Mouse (Mus musculus) bone marrow, adult 2 months (tissue): ENCODE results near the gene Cyp27b1. TPM values are rescaled to one million over a fixed set of nuclear protein-coding genes. Genes with fewer than 3 reads are reported as not detected.

Source experiments
- H3K27ac ChIP-seq: fragments of 200-500 bp; 2 replicates; pipeline ENCODE4 v1.5.1; 2012; ENCODE audit warnings: low read depth, mild to moderate bottlenecking, control low read depth, inconsistent platforms, low read length; ENCODE audit not compliant: control insufficient read depth, poor library complexity, insufficient read depth
- H3K4me1 ChIP-seq: fragments of 200-500 bp; 2 replicates; pipeline ENCODE4 v1.6.1; 2011; ENCODE audit warnings: low read length; ENCODE audit not compliant: control insufficient read depth, insufficient read depth
- H3K4me3 ChIP-seq: fragments of 200-500 bp; replicated peaks from 2 replicates; pipeline ENCODE3; 2011; ENCODE audit warnings: mild to moderate bottlenecking, low read depth, low read length, control low read depth; ENCODE audit not compliant: control insufficient read depth
- CTCF ChIP-seq: fragments of 200-500 bp; IDR thresholded peaks from 2 replicates; pipeline ENCODE4 v1.5.1; 2011; ENCODE audit warnings: low read length, control low read depth; ENCODE audit not compliant: control insufficient read depth, insufficient read depth
- POLR2A ChIP-seq: fragments of 200-500 bp; IDR thresholded peaks from 2 replicates; pipeline ENCODE4 v1.6.1; 2011; ENCODE audit warnings: low read depth, mild to moderate bottlenecking, control low read depth, low read length, borderline replicate concordance; ENCODE audit not compliant: control insufficient read depth
- WGBS: fragments of 180-500 bp; shearing (Covaris S2); methylation state at CpG from one replicate; pipeline ENCODE4 v1.1.7; 2018; 5-methylcytosine and 5-hydroxymethylcytosine counted together
- polyA plus RNA-seq: library from polyadenylated mRNA; stranded (reverse); fragments of >200 nt; gene quantifications from 2 replicates; pipeline ENCODE4 v1.2.4, GENCODE M21; 2011; ENCODE audit warnings: low replicate concordance; ENCODE audit not compliant: missing spikeins, insufficient read depth, insufficient read length

Cyp27b1 gene
- polyA plus RNA-seq, 1 experiment, result not detected

DNA sequence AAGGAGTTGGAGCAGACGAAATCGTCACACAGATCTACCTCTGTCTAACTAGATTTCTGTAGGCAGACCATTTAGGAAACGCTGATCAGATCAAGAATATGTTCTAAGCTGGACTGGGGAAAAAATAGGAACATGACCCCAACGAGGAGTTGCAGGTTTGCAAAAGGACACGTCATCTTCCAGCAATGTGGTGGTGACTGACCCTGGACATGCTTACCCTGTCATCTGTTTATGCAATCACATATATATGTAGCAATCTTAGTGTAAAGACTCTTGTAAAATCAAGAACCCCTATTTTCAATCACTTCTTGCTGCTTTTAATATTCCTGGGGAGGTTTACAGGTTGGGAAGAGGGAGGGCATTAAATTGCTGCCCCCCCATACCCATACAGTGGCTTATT, 14.5 kb downstream of the Cyp27b1 start:
- H3K4me3 ChIP-seq, result no peak overlapping the region
- 49% methylated on average over 5 of the region's 5 CpGs for WGBS
- no peak for TF ChIP-seq CTCF
- no peak for TF ChIP-seq POLR2A
- H3K4me1 ChIP-seq, result no peaks in the 10 kb centered on the region; the same call in 1 of the 2 replicates
- no peak overlapping the region for H3K27ac ChIP-seq

DNA sequence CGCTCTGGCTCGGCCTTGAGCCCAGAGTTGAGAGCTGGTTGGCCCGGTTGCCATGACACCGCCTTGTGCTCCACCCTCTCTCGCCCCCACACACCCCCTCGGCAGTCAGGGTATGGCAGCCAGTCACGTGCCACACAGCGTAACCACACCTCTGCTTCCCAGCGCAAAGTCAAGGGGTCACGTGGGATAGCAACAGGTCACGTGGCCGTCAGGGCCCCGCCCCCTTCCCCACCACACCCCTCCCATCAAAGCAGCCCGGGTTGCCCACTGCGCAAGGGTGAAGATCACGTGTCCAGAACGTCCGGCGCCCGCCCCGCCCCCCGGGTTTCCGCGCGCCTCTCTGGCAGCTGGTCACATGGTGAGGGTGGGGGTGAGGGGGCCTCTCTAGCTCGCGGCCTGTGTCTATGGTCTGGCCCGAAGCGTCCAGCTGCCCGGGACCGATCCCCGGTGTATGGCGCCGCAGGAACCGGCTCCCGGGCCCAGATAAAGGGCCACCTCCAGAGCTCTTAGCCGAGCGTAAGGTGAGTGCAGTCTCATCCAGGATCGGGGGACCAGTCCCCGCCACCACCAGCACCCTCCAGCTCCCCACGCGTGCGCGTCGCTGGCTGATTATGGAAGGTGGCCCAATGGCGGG, 15.3 kb downstream of the Cyp27b1 start, which contains the start of gene Cdk4:
Gene Cdk4 (plus strand): TSS at position 296 of the 634 bp plus-strand sequence.
- Histone ChIP-seq H3K4me3 (peak within 1 kb of the TSS; percentile 76), H3K27ac (peak within 1 kb of the TSS; percentile 54), H3K4me1 (no peaks in the 10 kb centered on the region; the same call in 1 of the 2 replicates)
- TF ChIP-seq CTCF (no peak), POLR2A (peak; percentile 56; the same call in 1 of the 2 replicates)
- under 1% methylated on average over 46 of the region's 46 CpGs for WGBS

DNA sequence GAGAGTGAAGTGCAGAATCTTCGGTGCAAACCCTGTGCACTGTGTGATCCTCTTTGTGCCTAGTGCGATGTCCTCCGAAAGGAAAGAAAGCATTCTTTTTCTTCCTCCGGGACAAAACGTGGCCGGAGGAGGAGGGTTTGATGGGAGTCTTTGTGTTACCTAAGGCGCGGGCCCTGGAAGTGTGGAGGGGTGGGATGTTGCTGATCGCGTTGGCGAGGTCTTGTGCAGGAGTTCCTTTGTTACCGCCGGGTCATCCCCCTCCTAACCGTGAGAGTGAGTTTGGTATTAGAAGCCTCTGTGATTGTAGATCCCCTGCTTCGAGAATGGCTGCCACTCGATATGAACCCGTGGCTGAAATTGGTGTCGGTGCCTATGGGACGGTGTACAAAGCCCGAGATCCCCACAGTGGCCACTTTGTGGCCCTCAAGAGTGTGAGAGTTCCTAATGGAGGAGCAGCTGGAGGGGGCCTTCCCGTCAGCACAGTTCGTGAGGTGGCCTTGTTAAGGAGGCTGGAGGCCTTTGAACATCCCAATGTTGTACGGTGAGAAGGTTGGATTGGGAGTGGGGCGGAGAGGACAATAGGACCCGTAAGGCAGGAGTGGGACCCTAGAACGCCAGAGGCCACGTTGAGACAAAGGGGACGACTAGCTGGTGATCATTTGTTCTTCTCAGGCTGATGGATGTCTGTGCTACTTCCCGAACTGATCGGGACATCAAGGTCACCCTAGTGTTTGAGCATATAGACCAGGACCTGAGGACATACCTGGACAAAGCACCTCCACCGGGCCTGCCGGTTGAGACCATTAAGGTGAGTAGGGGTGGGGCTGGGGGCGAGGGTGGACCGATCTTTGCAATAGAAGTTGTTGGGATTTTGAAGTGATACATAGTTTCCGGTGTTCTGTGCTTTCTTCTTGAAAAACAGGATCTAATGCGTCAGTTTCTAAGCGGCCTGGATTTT, 16.1 kb downstream of the Cyp27b1 start:
- peak overlapping the region; percentile 54 for H3K27ac ChIP-seq
- H3K4me1 ChIP-seq, result no peaks in the 10 kb centered on the region; the same call in 1 of the 2 replicates
- H3K4me3 ChIP-seq, result peak overlapping the region; percentile 76
- TF ChIP-seq POLR2A (no peak), CTCF (no peak)
- 8% methylated on average over 37 of the region's 37 CpGs for WGBS

DNA sequence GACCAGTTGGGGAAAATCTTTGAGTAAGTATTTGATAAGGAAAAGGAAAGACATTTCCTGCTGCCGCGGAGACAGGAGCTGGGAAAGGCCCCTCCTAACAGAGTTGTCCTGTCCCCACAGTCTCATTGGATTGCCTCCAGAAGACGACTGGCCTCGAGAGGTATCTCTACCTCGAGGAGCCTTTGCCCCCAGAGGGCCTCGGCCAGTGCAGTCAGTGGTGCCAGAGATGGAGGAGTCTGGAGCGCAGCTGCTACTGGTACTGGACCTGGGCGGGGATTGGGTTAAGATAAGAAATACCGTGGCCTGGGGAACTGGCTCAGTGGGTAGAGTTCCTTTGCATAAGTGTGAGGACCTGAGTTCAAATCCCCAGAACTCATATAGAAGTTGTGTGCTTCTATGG, 17.9 kb downstream of the Cyp27b1 start:
- no peak overlapping the region for H3K27ac ChIP-seq
- WGBS, result 68% methylated on average over 9 of the region's 9 CpGs
- peaks cover 2% of the 10 kb centered on the region; the same call in 1 of the 2 replicates for H3K4me1 ChIP-seq
- H3K4me3 ChIP-seq, result no peak overlapping the region
- TF ChIP-seq POLR2A (no peak), CTCF (no peak)

DNA sequence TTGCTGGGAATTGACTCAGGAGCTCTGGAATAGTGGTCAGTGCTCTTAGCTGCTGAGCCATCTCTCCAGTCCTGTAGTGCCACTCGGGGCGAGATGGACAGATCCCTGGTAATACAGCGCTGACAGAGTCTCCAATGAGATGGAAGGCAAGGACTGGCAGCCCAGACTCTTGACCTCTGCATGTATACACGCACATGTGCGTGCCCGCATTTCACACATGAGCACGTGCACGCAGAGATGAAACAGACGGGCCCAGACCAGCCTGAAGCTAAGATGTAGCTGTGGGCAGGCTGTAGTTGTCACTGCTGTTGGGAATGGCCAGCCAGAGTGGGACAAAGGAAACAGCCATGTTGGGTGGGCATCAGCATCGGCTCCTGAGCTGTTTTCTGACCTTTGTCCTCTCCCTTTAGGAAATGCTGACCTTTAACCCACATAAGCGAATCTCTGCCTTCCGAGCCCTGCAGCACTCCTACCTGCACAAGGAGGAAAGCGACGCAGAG, 18.5 kb downstream of the Cyp27b1 start:
- peaks cover 5% of the 10 kb centered on the region; the same call in 1 of the 2 replicates for H3K4me1 ChIP-seq
- no peak overlapping the region for H3K4me3 ChIP-seq
- no peak for TF ChIP-seq POLR2A
- no peak for TF ChIP-seq CTCF
- no peak overlapping the region for H3K27ac ChIP-seq
- 90% methylated on average over 14 of the region's 14 CpGs for WGBS

DNA sequence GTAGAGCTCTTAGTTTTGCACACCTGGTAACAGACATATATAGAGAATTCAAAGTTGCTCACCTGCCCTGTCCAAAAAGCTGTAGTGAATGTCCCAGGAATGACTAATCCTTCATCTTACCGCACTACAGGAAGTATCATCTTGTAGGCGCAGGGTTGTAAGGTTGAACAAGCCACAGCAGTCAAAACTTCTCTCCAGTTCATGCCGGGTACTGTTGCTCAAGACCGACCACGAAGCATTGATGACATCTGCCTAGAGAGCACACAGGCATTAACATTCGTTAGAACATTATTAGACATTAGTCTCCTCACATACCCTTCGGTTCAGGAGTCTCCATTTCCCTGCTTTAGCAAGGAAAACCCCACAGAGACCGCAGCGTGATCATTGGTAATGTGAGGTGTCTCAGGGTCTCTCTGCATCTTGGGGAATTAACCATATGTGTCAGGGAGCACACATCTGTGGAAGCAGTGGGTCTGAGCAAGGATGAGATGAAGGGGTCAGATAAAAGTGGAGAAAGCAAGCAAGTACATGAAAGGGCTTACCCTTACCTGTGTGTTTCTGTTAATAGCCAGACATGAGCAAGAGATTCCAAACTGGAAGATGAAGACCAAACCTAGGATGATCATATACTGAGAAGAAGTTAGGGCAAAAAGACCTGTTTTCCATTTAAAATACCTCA, 20.4 kb downstream of the Cyp27b1 start:
- Histone ChIP-seq H3K4me1 (peaks cover 5% of the 10 kb centered on the region; the same call in 1 of the 2 replicates), H3K27ac (no peak overlapping the region), H3K4me3 (no peak overlapping the region)
- 36% methylated on average over 9 of the region's 9 CpGs for WGBS
- TF ChIP-seq CTCF (no peak), POLR2A (no peak)

DNA sequence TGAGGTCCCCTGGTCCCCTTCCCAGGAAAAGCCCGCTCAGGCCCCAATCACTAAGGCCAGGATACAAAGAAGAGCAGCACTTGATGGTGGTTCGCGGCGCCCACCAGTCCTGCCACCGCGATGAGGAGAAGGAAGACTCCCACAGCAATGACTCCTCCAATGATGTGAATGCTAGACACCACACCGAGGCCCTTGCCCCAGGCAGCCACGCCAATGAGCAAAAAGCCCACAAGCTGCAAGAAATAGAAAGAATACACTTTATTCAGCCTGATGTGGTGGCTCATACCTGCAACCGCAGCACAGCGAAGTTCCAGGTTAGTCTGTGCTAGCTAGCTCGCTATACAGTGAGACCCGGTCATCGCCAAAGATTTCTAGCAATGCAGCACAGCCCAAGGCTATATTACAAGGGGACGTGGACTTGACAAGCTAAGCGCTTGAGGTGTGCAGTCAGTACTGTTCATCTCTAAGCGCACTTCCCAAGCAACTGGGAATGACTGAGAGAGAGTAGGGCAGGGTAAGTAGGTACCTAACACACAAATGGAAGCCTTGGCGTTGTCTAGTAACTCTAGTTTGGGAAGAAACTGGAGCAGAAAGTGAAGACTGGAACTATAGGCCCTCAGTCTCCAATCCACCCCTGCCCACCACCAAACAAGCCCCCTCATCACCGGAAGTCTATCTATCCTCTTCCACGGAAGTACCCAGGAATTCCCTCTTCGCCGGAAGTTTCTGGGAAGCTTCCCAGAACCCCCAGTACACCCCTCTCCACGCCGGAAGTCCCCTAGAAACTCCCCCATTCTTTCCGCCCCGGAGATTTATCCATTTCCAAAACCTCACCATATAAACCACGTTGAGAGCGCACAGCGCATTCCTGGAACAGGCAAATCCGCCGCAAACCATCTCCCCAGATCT, 21.5 kb downstream of the Cyp27b1 start:
- TF ChIP-seq POLR2A (no peak), CTCF (no peak)
- Histone ChIP-seq H3K4me3 (peak overlapping the region; percentile 46), H3K4me1 (peaks cover 5% of the 10 kb centered on the region; the same call in 1 of the 2 replicates), H3K27ac (no peak overlapping the region)
- WGBS, result 13% methylated on average over 30 of the region's 30 CpGs
